Mouse (Mus musculus): ENCODE data around the gene Ino80d.

DNA sequence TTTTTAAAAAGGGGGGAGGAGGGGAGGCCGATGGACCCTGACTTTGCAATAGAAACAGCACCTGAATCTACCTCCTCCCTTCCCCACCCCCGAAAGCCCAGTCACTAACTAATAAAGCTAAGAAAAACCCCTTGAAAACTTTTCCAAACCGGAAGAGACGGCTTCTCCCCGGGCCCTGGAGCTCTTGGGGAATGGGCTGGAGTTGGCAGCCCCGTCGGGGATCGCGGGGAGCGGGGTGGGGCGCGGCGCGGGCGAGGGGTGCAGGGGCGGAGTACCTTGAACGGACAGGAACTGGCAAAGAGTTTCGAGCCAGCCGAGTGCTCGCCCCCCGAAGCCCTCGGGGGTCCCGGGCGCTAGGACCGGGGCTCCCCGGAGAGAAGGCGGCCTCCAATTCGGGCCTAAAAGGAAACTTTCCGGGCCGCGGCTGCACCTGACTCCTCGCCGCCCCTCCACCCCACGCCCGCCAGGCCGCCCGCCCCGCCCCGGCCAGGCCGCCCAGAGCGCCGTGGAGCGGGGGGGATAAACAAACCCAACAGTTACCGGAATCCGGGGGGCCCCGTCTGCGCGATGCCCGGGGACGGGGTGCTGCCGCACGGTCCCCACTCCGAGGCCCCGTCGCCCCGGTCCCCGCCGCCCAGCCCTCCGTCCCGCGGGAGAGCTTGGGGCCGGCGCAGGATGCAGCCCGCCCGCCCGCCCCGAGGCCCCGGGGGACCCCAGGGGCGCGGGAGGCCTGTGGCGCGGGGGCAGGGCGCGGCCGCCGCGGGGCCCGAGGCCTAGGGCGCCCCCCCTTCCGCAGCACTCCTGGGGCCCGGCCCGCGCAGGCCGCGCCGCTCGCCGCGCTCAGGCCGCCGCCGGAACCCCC, 962 bp downstream of the Ino80d start:
- no peak for TF ChIP-seq CTCF (IDR thresholded peaks at IDR 0.05; ENCODE audit: insufficient read depth, low read length)
- TF ChIP-seq POLR2A (IDR thresholded peaks at IDR 0.05; ENCODE audit: borderline replicate concordance, extremely low read depth, low read depth, low read length) = no peak

Measured in lung, adult 2 months (tissue).